Mouse (Mus musculus) olfactory bulb, adult 2 months (tissue): ENCODE data around the gene Tox2.

Experiments
- CTCF ChIP-seq: fragments of 200-500 bp; IDR thresholded peaks from 2 replicates; pipeline ENCODE4 v1.5.1; 2012; ENCODE audit warnings: low read depth, mild to moderate bottlenecking, low read length, moderate library complexity; ENCODE audit not compliant: insufficient read depth
- POLR2A ChIP-seq: fragments of 200-500 bp; IDR thresholded peaks from 2 replicates; pipeline ENCODE4 v1.6.1; 2012; ENCODE audit warnings: mild to moderate bottlenecking, low read depth, low read length, moderate library complexity; ENCODE audit not compliant: insufficient read depth

DNA sequence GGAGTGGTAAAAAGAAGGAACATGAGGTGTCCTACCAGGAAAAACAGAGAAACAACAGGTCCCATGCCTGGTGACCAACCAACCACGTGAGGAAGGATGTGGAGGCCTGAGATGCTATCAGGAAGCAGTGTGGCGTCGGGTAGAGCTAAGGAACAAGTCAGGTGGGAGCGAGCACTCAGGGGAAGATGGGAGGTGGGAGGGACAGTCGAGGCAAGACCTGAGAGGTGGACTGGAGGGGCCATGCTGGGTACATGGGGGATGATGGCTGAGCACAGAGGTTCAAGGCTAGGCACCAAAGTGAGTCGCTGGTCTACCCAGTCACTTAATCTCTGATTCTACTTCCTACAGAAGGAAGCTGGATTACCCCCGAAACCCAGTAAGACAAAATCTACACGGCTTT is 152.7 kb downstream of the Tox2 start:
- TF ChIP-seq POLR2A (no peak), CTCF (no peak)
